Mouse (Mus musculus): ENCODE data around the gene Rhbdf2. TPM values are rescaled to one million over a fixed set of nuclear protein-coding genes. Genes with fewer than 3 reads are reported as not detected.
"Not testable (repeated sequence)": the region's sequence is repeated elsewhere in the genome, so short reads cannot be mapped to it uniquely, and the experiment has no call there.

The Rhbdf2 gene
- total RNA-seq, 2 experiments from 2014 or later: 0.94 to 1.5 TPM

- DNase-seq (ENCODE audit: low spot score in 2 of 2): no peak
Measured at GRCm38 (mm10) chr11:116620073-116620472, 6.7 kb downstream of the Rhbdf2 start.

- no peak for DNase-seq (ENCODE audit: low spot score in 2 of 2)
Measured at GRCm38 (mm10) chr11:116619561-116619960, 7.3 kb downstream of the Rhbdf2 start.

- DNase-seq (ENCODE audit: low spot score in 2 of 2): no peak
Measured at GRCm38 (mm10) chr11:116619156-116619555, 7.7 kb downstream of the Rhbdf2 start.

- DNase-seq (ENCODE audit: low spot score in 2 of 2): no peak
Measured at GRCm38 (mm10) chr11:116618666-116619065, 8.2 kb downstream of the Rhbdf2 start.

DNA sequence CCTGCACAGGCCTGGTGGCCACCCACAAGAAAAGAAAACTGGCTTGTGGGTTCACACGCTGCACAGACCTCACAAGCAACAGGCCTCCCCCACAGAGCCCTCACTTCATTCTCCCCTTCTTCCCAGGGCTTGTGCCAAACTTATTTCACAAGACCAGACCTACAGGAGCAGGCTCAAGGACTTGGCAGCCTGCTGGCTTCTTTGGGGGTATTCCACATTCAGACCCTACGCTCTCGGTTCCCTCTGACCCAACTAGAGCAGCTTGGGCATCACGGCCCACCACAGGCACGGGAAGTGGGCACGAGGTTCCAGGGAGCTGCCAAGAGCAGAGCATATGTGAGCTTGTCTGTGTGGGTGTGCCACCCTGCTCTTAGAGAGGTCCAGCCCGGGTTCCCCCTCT, 9.2 kb downstream of the Rhbdf2 start:
- DNase-seq (ENCODE audit: low spot score in 2 of 2): no peak

DNA sequence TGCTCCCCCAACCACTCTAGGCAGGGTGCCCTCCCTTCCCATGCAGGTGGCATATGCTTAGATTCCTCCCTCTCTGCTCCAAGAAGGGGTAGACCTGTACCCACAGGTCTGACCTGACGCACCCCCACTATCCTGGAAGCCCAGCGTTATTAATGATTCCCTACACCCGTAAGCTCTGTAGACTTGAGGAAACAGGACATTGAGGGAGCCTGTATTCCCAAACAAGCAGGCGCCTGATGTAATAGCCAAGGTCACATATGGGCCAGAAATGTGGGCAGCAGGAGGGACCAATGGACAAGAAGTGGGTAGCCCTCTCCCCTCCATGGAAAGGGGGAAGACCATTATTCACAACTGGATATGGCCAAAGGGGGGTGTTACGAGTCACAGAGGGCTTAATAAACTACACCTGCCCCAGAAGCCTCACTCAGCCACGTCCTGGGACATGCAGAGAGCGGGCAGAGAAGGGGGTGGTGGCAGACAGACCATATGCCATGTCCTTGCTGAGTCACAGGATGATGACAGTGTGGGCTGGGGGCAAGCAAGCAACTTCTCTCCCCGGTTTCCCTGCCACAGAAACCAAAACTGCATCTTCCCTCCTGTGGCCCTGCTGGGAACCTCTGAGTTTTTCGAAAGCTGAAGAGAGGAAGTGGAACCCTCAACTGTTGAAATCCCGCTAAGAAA, 10.2 kb downstream of the Rhbdf2 start:
- DNase-seq (ENCODE audit: low spot score in 2 of 2): no peak

DNA sequence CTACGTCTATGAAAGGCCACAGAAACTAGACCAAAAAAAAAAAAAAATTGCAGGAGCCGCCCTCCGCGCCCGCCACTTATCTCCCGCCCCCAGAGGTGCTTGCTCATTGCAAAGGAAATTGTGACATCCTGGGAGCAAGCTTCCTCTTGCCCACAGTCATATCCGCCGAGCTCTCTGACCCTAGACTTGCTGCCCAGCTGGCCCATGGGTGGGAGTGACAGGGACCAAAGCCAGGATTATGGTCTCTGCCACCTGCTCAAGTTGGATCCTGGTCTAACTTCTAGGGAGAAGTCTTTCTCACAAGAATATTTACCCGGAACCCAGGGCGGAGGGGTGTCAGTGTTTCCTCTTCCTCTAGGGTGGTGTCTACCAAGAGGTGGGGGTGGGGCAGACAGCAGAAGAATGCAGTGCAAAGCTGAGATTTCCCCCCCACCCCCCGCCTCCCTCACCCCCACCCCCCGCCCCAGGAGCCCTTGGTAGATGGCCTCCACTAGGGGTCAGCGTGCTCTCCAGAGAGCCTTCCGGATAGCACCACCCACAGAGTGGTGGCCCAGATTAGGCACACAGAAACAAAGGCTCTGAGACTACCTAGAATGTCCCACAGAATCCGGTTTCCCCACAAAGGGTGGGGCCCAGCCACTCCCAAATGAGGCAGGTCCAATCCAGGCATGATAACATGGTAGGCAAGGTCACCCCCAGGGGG, 10.9 kb downstream of the Rhbdf2 start:
- DNase-seq (ENCODE audit: low spot score in 2 of 2): no peak

DNA sequence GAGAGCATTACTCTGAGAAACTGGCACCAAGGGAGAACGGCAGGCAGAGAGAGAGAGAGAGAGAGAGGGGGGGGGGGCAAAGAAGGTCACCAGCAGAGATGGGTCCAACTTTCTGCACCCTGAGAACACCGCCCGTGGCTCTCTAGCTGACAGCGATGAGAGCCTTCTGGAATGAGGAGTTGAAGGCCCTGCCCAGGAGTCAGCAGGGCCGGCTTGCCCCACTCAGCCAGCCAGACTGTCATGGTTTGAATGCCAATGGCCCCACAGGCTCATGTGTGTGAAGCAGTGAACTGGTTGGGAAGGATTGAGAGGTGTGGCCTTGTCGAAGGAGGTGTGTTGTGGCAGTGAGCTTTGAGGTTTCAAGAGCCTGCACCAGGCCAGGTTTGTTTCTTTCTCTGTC, 13.6 kb downstream of the Rhbdf2 start:
- DNase-seq (ENCODE audit: low spot score in 2 of 2): no peak

DNA sequence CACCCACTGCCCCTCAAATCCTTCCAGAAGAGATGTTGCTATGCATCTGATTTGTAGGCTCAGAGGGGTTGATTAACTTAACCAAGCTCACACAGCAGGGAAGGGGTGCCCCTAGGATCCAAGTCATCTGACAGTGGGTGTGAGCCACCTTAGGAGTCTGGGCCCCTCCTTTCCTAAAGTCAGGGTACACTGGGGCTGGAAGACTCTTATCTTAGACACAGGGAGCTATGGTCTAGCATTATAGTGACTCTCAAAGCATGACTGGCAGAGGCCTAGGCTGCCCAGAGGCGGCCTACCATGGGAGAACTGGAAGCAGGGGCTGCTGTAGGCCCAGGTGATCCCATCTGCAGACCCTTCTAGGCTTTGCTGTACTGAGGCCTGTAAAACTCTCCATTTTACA, 14.3 kb downstream of the Rhbdf2 start:
- DNase-seq (ENCODE audit: low spot score in 2 of 2): no peak

- DNase-seq (ENCODE audit: low spot score in 2 of 2): no peak
Measured at GRCm38 (mm10) chr11:116611883-116612282, 14.9 kb downstream of the Rhbdf2 start.

- not testable (repeated sequence) for DNase-seq (ENCODE audit: low spot score in 2 of 2)
Measured at GRCm38 (mm10) chr11:116611168-116611567, 15.7 kb downstream of the Rhbdf2 start.

DNA sequence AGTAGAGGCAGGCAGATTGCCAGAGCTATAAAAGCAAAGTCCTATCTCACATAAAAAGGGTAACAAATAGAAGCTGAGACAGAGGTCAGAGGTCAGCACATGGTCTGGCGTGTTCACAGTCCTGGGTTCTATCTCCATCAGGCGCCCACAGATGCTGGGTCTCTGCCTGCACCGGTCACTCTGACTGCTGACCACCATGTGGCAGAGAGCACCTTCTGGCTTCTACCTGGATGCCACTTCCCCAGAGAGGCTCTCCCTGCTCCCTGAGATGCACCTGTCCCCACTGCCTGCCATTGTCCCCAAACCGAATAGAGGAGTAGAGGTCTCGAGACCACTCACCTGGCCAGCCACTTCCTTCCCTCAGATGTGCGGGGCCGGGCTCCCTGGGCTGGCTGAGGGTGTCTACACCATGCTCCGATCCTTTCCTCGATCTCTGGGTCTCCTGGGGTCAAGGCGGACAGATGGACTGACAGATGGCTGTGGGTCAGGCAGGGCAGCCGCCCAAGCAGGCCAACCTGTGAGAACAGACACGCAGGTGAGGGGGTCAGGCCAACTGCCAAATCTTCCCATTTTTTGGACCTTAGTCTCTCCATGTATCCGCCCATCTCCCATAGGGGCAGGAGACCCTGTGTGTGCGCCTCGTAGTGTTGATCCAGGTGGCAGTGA, 16.7 kb downstream of the Rhbdf2 start:
- DNase-seq (ENCODE audit: low spot score in 2 of 2): no peak

- DNase-seq (ENCODE audit: low spot score in 2 of 2): no peak
Measured at GRCm38 (mm10) chr11:116607717-116608116, 19.1 kb downstream of the Rhbdf2 start.

DNA sequence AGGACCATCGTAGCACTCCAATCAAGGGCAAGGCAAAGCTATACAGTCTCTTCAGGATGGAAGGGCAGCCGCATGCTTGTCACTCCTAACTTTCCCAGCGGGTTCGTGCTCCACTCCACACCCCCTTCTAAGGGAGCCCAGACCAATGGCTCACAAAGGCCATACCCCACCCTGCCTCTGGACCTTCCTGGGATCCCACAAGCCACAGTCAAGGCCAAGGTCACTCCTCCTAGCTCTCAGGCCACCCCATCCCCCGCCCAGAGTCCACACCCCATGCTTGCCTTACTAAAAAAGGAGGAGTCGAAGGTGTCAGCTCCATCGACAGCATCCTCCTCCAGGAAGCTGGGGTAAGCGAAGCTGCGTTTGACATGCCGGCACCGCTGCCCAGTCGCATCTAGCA, 22.7 kb downstream of the Rhbdf2 start:
- no peak for DNase-seq (ENCODE audit: low spot score in 2 of 2)

DNA sequence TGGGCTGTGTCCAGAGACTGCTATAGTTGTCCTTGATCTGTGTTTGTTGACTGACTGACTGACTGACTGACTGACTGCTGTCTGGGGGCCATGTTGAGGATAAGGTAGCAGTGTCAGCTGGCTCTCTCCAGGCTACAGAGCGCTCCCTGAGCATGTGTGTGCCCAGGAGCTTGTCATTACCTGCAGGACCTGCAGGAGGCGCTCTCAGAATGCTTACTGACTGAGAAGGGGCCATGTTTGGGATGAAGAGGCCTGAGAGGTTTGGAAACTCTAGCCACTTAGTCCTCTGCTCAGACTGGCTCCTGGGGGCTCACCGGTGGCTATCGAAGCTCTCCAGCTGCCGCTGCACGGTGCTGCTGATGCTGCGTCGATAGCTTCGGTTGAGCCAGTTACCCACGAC, 23.5 kb downstream of the Rhbdf2 start:
- DNase-seq (ENCODE audit: low spot score in 2 of 2): no peak

- DNase-seq (ENCODE audit: low spot score in 2 of 2): no peak
Measured at GRCm38 (mm10) chr11:116602043-116602442, 24.8 kb downstream of the Rhbdf2 start.

GRCm38 (mm10) chr11:116601166-116601565, 25.7 kb downstream of the Rhbdf2 start:
- no peak for DNase-seq (ENCODE audit: low spot score in 2 of 2)

- no peak for DNase-seq (ENCODE audit: low spot score in 2 of 2)
Measured at GRCm38 (mm10) chr11:116599230-116599629, 27.6 kb downstream of the Rhbdf2 start.

GRCm38 (mm10) chr11:116598193-116598592, 28.6 kb downstream of the Rhbdf2 start:
- no peak for DNase-seq (ENCODE audit: low spot score in 2 of 2)

DNA sequence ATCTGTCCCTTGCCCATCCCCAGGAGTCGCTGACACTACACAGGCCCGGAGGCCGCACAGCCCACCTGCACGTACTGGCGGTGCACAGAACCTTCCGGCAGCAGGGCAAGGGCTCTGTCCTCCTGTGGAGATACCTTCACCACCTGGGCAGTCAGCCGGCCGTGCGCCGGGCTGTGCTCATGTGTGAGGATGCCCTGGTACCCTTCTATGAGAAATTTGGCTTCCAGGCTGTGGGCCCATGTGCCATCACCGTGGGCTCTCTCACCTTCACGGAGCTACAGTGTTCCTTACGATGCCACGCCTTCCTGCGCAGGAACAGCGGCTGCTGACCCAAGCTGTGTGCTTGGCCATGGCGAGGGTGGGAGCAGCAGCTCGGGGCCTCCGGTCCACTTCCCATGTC, 30.1 kb downstream of the Rhbdf2 start:
- DNase-seq (ENCODE audit: low spot score in 2 of 2): no peak

- no peak for DNase-seq (ENCODE audit: low spot score in 2 of 2)
Measured at GRCm38 (mm10) chr11:116593345-116593744, 33.5 kb downstream of the Rhbdf2 start.

DNA sequence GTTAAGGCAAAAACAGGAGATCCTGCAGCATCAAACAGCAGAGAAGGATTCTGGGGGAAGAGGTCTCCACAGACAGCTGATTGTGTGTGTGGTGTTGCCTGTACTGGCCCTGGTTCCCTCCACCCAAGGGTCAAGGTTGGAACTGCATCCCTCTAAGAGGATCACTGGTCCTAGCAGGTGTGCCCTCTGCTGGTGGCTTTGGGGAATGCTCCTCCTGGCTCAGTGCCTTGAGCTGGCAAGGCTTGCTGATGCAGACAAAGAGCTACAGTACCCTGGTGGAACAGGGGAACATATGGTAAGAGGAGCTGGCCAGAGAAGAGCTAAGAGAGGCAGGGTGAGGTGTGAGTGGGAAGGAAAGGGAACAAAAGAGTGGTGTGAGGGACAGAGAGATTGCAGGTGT, 34.4 kb downstream of the Rhbdf2 start:
- peak; percentile 99 to 100 for DNase-seq (ENCODE audit: low spot score in 2 of 2)

Data from layer of hippocampus, postnatal 10 days (tissue).